Mouse (Mus musculus) cerebellum, adult 2 months (tissue): ENCODE data around the gene Slc5a10.

Experiments used
- CTCF ChIP-seq: fragments of 200-500 bp; IDR thresholded peaks from 2 replicates; pipeline ENCODE4 v1.5.1; 2011; ENCODE audit warnings: low read depth, mild to moderate bottlenecking, control low read depth, low read length, moderate library complexity, borderline replicate concordance; ENCODE audit not compliant: insufficient read depth
- POLR2A ChIP-seq: fragments of 200-500 bp; IDR thresholded peaks from 2 replicates; pipeline ENCODE4 v1.6.1; 2011; ENCODE audit warnings: low read length, control low read depth, borderline replicate concordance; ENCODE audit not compliant: insufficient read depth

- TF ChIP-seq CTCF (no peak), POLR2A (no peak)
These were observed 33.0 kb downstream of the Slc5a10 start for GRCm38 (mm10) chr11:61687595-61687994.
